Mouse (Mus musculus) brain, embryonic 18.5 days (tissue): ENCODE results near the gene Cdk17.

Experiments used
- DNase-seq: peaks from one replicate; pipeline ENCODE4 v3.0.0-alpha.2; 2012; ENCODE audit warnings: low read depth, low spot score

Gene Cdk17

GRCm38 (mm10) chr10:93160807-93161510, at the start of gene Cdk17:
TSS of gene Cdk17 (plus strand) at chr10:93160875.
- DNase-seq = peak; percentile 36

DNA sequence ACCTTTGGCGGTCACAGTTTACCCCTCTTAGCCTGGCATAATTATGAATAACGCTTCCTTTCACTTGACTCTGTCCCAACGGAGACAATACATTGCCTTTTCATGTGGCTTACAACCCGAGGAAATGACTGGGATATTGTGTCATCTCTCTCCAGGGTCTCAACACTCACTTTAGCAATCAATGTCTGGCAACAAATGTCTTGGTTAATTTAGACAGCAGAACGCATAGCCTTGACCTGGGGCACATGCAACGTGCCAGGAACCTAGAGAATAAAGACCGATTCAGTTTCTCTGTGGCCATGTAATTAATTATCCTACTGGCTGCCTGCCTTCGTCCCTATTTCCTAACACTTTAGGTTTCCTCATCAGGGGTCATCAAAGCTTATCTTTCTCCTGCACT, 49.3 kb upstream of the Cdk17 start:
- no peak for DNase-seq

GRCm38 (mm10) chr10:93112021-93112420, 48.7 kb upstream of the Cdk17 start:
- DNase-seq = no peak

DNA sequence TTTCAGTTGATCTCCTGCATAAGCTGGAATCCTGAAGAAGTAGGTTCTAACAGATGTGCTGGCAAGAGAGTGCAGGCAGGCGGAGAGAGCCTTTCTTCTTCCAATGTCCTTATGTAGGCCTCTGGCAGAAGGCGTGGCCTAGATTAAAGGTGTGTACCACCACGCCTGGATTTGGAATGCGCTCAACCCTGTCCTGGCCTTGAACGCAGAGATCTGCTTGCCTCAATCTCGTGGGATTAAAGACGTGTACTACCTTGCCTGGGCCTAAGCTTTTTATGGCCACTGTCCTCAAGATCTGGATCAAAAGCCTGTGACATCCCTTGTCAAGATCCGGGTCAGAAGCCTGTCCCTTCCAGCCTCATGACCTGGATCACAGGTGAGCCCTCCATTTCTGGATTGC, 46.7 kb upstream of the Cdk17 start:
- DNase-seq = no peak

- DNase-seq = no peak
Measured at GRCm38 (mm10) chr10:93114782-93115181, 45.9 kb upstream of the Cdk17 start.

- no peak for DNase-seq
Measured at GRCm38 (mm10) chr10:93115743-93116142, 44.9 kb upstream of the Cdk17 start.

- no peak for DNase-seq
Measured at GRCm38 (mm10) chr10:93116636-93117035, 44.0 kb upstream of the Cdk17 start.

- no peak for DNase-seq
Measured at GRCm38 (mm10) chr10:93119809-93120208, 40.9 kb upstream of the Cdk17 start.

DNA sequence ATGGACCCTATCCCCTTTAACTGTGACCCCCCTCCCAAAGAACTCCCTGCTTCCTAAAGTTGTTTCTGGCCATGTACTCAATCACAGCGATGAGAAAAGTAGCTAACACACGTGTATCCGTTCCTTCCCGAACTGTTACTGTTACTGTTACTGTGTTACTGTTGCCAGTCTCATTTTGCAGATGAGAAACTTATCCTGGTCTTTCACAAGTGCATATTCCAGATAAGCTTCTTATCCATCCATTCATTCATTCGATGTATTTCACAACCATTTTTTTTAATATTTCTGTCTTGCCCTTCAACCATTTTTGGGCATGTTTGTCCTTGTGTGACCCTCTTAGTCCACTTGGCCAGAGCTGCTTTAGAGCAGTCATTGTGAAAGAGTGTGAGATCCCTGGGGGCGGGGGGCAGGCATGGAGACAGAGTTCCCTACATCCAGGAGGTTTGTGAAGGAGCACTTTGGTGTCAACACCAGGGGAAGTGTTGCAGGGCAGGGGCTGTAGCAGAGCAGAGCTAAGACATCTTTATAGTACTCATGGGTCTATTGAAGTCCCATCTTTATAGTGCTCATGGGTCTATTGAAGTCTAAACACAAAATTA, 39.3 kb upstream of the Cdk17 start:
- DNase-seq = no peak

DNA sequence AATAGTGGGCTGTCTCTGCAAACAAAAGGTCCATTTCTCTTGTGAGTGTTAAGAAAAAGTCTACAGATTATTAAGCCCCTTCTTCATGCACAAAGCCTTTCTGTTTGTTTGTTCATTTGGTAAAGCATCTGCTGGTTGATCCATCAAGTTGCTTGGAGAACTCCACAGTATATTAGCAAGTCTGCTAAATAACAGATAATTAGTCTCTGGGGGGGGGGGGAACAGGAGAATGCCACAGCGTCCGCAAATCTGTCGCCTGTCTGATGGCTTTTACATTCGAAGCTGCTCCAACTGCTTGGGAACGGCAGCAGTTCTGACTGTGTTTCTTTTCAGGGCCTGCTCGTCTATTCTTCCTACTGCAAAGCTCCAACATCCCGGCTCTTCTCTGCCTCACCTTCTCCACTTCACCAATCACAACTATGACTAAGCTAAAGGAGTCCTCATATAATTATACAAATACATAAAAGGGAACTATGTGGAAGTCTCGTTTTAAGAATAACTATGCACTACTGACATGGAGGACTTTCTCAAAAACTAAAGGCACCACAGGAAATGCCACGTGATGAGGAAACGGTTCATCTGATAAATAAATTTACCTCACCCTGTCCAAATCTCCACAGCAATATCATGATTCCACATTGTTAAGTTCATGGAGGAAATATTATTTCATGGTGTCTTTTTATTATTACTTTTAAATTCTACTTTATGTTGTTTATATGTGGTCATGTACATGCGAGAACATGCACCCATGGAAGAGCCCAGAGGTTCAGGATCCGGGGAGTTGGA, 38.1 kb upstream of the Cdk17 start:
- DNase-seq = no peak

GRCm38 (mm10) chr10:93123310-93123709, 37.4 kb upstream of the Cdk17 start:
- DNase-seq = no peak

GRCm38 (mm10) chr10:93123957-93124613, 36.6 kb upstream of the Cdk17 start:
- DNase-seq = no peak

DNA sequence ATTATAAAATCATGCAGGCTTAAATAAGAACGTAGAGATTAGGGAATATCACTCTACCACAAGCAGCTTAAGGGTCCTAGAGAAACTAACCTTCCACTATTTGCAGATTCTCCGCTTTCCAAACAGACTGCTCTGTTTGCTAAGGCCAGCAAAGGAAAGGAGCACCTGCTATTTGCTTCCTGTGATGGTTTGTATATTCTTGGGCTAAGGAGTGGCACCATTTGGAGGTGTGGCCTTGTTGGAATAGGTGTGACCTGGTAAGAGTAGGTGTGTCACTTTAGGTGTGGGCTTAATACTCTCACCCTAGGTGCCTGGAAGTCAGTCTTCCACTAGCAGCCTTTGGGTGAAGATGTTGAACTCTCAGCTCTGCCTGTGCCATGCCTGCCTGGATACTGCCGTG, 34.6 kb upstream of the Cdk17 start:
- DNase-seq = no peak

GRCm38 (mm10) chr10:93128566-93128965, 32.1 kb upstream of the Cdk17 start:
- no peak for DNase-seq

GRCm38 (mm10) chr10:93129345-93129744, 31.3 kb upstream of the Cdk17 start:
- no peak for DNase-seq

DNA sequence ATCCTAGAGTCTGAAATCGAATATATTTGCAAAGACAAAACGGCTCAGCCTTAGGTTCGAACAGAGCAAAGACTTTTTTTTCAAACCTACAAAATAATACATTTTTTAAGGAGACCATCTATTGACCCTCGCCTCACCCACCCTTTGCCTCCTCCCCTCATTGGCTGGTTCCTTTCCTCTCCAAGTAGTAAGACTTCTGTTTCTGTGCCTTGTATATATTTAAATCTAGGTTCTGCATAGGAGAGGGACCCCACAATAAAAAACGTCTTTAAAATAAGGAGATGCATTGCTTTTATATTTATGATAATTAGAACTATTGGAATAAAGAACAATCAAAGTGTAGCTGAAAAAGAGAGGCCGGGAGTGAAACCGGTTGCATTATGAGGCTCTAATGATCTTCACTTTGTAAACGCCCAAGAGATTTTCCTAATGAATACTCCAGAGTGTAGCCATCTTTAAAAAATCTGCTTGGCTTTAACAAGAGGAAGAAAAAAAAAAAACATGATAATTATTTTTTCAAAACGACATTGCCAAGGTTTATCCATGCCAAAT, 30.7 kb upstream of the Cdk17 start:
- DNase-seq = peak; percentile 68

GRCm38 (mm10) chr10:93130456-93130940, 30.2 kb upstream of the Cdk17 start:
- DNase-seq = no peak

DNA sequence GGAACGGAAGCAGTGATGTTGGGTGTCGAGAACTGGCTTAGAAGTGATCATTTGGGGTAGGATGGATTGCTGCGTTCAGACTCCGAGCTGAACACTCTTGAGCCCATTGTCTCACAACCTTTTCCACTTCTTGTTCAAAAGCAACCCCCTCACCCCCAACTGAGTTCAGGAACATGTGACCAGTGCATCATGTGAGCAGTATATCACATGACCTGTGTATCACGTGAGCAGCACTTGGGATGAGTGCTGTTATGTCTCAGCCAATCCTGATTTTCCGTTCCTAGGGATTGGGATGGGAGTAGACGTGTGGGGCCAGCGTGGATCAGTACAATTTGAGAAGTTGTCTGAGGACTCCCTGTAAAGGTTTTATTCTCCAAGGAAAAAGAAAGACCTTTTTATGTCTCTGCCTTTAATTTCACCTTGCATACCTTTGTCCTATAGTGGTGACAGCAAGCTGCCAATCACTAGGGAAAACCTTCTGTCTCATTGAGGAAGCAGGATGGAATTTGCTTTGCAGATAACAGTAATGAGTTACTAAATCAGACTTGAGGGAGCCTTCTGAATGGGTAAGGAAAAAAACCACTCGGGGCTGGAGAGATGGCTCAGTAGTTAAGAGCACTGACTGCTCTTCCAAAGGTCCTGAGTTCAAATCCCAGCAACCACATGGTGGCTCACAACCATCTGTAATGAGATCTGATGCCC, 28.7 kb upstream of the Cdk17 start:
- DNase-seq = no peak

- DNase-seq = no peak
Measured at GRCm38 (mm10) chr10:93138730-93139129, 21.9 kb upstream of the Cdk17 start.

GRCm38 (mm10) chr10:93140778-93141177, 19.9 kb upstream of the Cdk17 start:
- DNase-seq = no peak
